Mouse (Mus musculus): ENCODE results near the gene Rgcc.

- no peak for TF ChIP-seq POLR2A (IDR thresholded peaks at IDR 0.05; ENCODE audit: insufficient read depth, low read depth, low read length)
- TF ChIP-seq CTCF (IDR thresholded peaks at IDR 0.05; ENCODE audit: insufficient read depth, low read depth, low read length), result no peak
Observed at GRCm38 (mm10) chr14:79335613-79336012, 34.2 kb upstream of the Rgcc start.
